Mouse (Mus musculus) hindbrain, postnatal 0 days (tissue): ENCODE results near the gene Asb11. TPM values are rescaled to one million over a fixed set of nuclear protein-coding genes. Genes with fewer than 3 reads are reported as not detected.
A peak's percentile ranks its signal among the peaks of the same experiment; 100 is the strongest.

Source experiments
- ATAC-seq: fragments of 200-750 bp; cut with Nextera tagmentation; 2 replicates; pipeline ENCODE4 v1.8.0; 2017; ENCODE audit warnings: mild to moderate bottlenecking, moderate TSS enrichment, moderate library complexity
- DNase-seq: peaks from one replicate; pipeline ENCODE4 v3.0.0-alpha.2; 2015; ENCODE audit warnings: low spot score
- H3K27ac ChIP-seq: fragments of 300-500 bp; sonication (generic); 2 replicates; pipeline ENCODE4 v1.5.1; 2014; ENCODE audit warnings: mild to moderate bottlenecking
- H3K27me3 ChIP-seq: fragments of 300-500 bp; sonication (generic); 2 replicates; pipeline ENCODE4 v1.6.1; 2014; ENCODE audit warnings: low read length, mixed read lengths; ENCODE audit not compliant: insufficient read depth
- H3K36me3 ChIP-seq: fragments of 300-500 bp; sonication (generic); 2 replicates; pipeline ENCODE4 v1.6.1; 2014; ENCODE audit warnings: low read length, mixed read lengths; ENCODE audit not compliant: insufficient read depth
- H3K4me1 ChIP-seq: fragments of 300-500 bp; sonication (generic); 2 replicates; pipeline ENCODE4 v1.6.1; 2014; ENCODE audit warnings: antibody characterized with exemption, low read length, mixed read lengths; ENCODE audit not compliant: insufficient read depth
- H3K4me2 ChIP-seq: fragments of 300-500 bp; sonication (generic); 2 replicates; pipeline ENCODE4 v1.6.1; 2014; ENCODE audit warnings: low read depth, mild to moderate bottlenecking, low read length, moderate library complexity, mixed read lengths
- H3K4me3 ChIP-seq: fragments of 300-500 bp; sonication (generic); 2 replicates; pipeline ENCODE4 v1.5.1; 2014; ENCODE audit warnings: low read length
- H3K9ac ChIP-seq: fragments of 300-500 bp; sonication (generic); replicated peaks from 2 replicates; pipeline ENCODE4 v1.6.1; 2014; ENCODE audit warnings: mild to moderate bottlenecking, low read length, moderate library complexity, mixed read lengths
- H3K9me3 ChIP-seq: fragments of 300-500 bp; sonication (generic); 2 replicates; pipeline ENCODE4 v1.6.1; 2016; ENCODE audit warnings: low read length, mixed read lengths
- CTCF ChIP-seq: IDR thresholded peaks from 2 replicates; pipeline ENCODE4 v1.5.1; 2016; ENCODE audit warnings: antibody characterized with exemption, control low read depth, low read depth
- WGBS: fragments of 180-500 bp; shearing (Covaris S2); extraction: QIAGEN DNeasy Blood & Tissue Kit; methylation state at CpG from one replicate; pipeline ENCODE4 v1.1.7; 2014; 5-methylcytosine and 5-hydroxymethylcytosine counted together
- polyA plus RNA-seq: library from polyadenylated mRNA; unstranded; fragments of >200 nt; fragmentation: Nextera tagmentation; extraction: Ambion mirVana; gene quantifications from 2 replicates; pipeline ENCODE4 v1.2.1, GENCODE M21; 2015
- total RNA-seq: library from RNA; depleted of rRNA; stranded (reverse); fragments of >200 nt; gene quantifications from 2 replicates; pipeline ENCODE4 v1.2.3, GENCODE M21; 2014; rRNA removed

Asb11 gene
- total and polyA plus RNA-seq, 2 experiments from 2014 or later: not detected

DNA sequence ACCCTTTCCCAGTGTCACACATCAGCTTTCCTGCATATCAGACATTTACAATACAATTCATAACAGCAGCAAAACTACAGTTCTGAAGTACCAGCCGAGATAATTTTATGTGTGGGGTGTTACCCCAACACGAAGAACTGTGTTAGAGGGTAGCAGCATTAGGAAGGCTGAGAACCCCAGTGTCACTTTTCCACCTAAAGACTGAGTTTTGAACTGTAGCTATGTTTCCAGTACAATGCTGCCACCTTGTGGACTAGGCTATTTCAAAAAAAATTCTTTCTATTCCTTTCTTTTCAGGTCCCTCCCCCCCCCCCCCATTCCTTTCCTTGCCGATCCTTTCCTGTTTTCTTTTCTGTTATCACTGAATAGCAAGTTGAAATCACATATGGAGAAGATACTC lies 12.4 kb downstream of the Asb11 start:
- Histone ChIP-seq H3K4me3 (no peak overlapping the region), H3K36me3 (no peaks in the 10 kb centered on the region), H3K4me2 (no peak overlapping the region), H3K4me1 (no peaks in the 10 kb centered on the region), H3K27ac (no peak overlapping the region), H3K9me3 (no peaks in the 10 kb centered on the region), H3K27me3 (no peaks in the 10 kb centered on the region), H3K9ac (no peak overlapping the region)
- 45% methylated on average over 3 of the region's 3 CpGs for WGBS
- ATAC-seq (no peak), DNase-seq (peak; percentile 74)
- TF ChIP-seq CTCF: peak; percentile 58

DNA sequence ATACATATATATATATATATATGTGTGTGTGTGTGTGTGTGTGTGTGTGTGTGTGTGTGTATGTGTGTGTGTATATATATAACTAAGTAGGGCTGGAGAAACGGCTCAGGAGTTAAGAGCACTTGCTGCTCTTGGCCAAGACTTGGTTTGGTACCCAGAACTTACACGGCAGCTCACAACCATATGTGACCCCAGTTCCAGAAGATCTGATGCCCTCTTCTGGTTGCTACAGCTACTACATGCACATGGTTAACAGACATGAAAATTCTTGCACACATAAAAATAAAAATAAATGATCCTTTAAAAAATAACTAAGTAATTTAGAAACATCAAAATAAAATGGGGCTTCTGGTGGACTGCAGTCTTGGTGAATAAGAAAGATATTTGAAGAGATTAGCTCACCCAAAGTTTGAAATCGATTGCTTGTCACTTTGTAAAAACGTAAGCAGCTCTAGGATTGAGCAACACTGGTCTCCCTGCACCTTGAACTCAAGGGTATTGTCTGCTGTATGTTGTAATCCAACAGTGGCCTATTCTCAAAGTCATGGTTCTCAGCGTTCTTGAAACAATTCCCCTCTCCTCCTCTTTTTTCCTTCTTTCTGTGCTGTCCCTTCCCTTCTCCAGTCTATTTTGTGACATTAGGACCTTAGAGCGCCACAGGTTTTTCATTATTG lies 22.5 kb downstream of the Asb11 start:
- 0 out of 2 replicates have a peak, but pooled peaks have one; percentile 12 for TF ChIP-seq CTCF
- no peak overlapping the region for H3K9ac ChIP-seq
- no peak overlapping the region for H3K4me2 ChIP-seq
- H3K4me3 ChIP-seq: no peak overlapping the region
- DNase-seq (no peak), ATAC-seq (no peak)
- no peak overlapping the region for H3K27ac ChIP-seq
- H3K36me3 ChIP-seq: no peaks in the 10 kb centered on the region
- no peaks in the 10 kb centered on the region for H3K27me3 ChIP-seq
- WGBS: 78% methylated on average over 6 of the region's 6 CpGs
- H3K9me3 ChIP-seq: no peaks in the 10 kb centered on the region
- no peaks in the 10 kb centered on the region for H3K4me1 ChIP-seq

DNA sequence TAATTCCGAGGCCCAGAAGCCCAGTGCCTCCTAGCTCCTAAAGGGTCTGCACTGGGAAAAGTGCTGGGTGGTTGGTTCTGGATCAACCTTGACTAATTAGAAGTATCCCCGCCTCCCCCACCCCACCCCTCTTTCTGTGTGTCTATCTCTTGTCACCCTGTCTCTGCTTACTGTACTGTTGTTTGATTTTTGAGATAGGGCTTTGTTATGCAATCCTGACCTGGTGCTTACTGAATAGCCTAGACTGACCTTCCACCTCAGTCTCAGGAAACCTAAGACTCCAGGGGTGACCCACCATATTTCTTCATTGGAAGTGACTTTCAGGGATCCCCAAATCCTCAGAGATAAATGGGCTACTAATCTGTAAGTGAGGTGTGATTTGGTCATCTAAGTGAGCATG lies 65.5 kb downstream of the Asb11 start:
- Histone ChIP-seq H3K36me3 (no peaks in the 10 kb centered on the region), H3K9ac (no peak overlapping the region), H3K4me3 (no peak overlapping the region), H3K27ac (no peak overlapping the region), H3K27me3 (no peaks in the 10 kb centered on the region; the same call in 1 of the 2 replicates), H3K4me2 (no peak overlapping the region), H3K4me1 (no peaks in the 10 kb centered on the region), H3K9me3 (no peaks in the 10 kb centered on the region)
- DNase-seq (no peak), ATAC-seq (no peak)
- no peak for TF ChIP-seq CTCF
- 85% methylated on average over 2 of the region's 2 CpGs for WGBS

DNA sequence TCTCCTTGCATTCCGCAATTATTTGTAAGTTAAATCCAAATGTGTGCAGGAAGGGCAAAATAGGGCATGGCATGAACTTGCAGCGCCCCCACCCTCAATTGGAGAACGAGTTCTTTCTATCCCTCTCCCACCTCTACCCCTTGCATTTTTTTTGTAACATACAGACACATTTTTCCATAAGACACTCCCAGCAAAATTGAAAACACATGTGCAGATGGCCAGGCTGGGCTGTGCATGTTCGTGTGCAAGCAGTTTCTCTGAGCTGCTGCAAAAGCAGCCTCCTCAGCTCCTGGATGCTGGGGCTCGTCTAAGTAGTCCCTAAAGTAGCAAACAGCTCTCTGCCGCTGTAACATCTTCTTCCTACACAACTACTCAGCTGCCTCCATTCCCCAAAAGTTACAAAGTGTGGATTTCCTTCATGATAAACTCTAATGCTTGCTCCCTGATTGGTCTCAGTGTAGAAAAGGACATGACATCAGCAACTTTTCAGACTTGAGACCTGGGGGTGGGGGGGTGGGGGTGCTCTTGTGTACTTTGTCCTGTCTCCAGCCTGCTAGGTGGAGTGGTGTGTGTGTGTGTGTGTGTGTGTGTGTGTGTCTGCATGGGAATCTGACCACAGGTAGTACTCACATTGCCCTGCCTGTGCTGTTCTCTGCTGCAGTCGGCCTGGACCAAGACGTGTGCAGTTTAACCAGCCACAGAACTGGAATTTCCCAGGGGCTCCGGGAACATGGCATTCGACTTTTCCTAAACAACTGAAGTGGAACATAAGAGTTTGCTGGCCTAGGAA lies 69.1 kb downstream of the Asb11 start, which contains the start of gene Asb9:
Gene Asb9, plus strand, starts transcription at position 619 of the 790 bp plus-strand sequence.
- H3K9me3 ChIP-seq: no peaks in the 10 kb centered on the region
- H3K36me3 ChIP-seq: no peaks in the 10 kb centered on the region
- DNase-seq (no peak), ATAC-seq (no peak)
- no peak for TF ChIP-seq CTCF
- WGBS: 77% methylated on average over 10 of the region's 10 CpGs
- H3K27ac ChIP-seq: no peak within 1 kb of the TSS
- H3K27me3 ChIP-seq: no peaks in the 10 kb centered on the region; the same call in 1 of the 2 replicates
- no peak within 1 kb of the TSS for H3K4me3 ChIP-seq
- H3K4me1 ChIP-seq: no peaks in the 10 kb centered on the region
- no peak within 1 kb of the TSS for H3K4me2 ChIP-seq
- H3K9ac ChIP-seq: no peak within 1 kb of the TSS

DNA sequence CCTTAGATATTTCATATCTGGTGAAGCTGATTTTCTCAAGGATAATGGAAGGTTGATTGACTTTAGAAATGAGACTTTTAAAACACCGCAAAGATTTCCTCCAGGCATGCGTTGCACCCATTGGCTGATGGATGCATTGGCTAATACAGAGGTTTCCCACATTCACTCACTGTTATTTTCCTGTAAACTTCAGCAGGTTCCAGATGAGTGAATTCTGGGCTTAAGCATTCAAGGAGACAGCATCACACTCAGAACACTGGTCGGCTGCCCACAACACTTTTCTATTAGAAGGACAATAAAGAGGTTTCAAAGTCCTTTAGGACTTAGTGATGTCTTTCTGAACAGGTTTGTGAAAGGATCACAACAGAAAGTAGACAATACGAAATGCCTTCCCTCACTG lies 70.3 kb downstream of the Asb11 start:
- H3K9me3 ChIP-seq: no peaks in the 10 kb centered on the region
- no peaks in the 10 kb centered on the region; the same call in 1 of the 2 replicates for H3K27me3 ChIP-seq
- H3K4me3 ChIP-seq: no peak overlapping the region
- no peaks in the 10 kb centered on the region for H3K4me1 ChIP-seq
- no peaks in the 10 kb centered on the region for H3K36me3 ChIP-seq
- no peak overlapping the region for H3K9ac ChIP-seq
- no peak for ATAC-seq
- DNase-seq: no peak
- H3K27ac ChIP-seq: no peak overlapping the region
- no peak overlapping the region for H3K4me2 ChIP-seq
- TF ChIP-seq CTCF: no peak
- 78% methylated on average over 4 of the region's 4 CpGs for WGBS

DNA sequence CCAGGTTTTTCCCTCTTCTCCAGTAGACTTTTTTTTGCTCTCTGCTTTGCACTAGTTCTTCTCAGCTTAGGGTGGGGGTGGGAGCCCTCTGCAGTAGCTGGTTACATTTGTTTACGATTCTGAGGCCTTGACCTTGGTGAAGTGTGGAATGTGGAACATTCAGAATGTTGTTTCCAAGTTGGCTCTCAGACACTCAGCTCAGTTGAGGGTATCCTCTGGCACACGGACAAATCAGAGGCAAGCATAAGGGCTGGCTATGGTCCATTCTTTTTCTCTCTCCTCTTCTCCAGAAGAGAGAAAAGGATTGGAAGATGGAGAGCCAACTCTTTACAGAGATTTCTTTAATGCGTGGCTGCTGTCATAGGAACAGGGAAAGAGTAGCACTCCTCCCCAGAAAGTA lies 71.9 kb downstream of the Asb11 start:
- Histone ChIP-seq H3K4me2 (no peak overlapping the region), H3K9ac (no peak overlapping the region), H3K4me3 (no peak overlapping the region), H3K4me1 (no peaks in the 10 kb centered on the region), H3K27ac (no peak overlapping the region), H3K9me3 (no peaks in the 10 kb centered on the region), H3K27me3 (no peaks in the 10 kb centered on the region; the same call in 1 of the 2 replicates), H3K36me3 (no peaks in the 10 kb centered on the region)
- no peak for TF ChIP-seq CTCF
- DNase-seq: peak; percentile 23
- 48% methylated on average over 3 of the region's 3 CpGs for WGBS
- ATAC-seq: no peak

Other genes with a start within 250 kb of the Asb11 start
- gene Bmx, start 178.8 kb upstream of the Asb11 start, total RNA-seq: 0.89 and 1.0 TPM in 2 replicates
- 0.39 and 0.49 TPM in 2 replicates for gene Bmx, start 178.8 kb upstream of the Asb11 start, polyA plus RNA-seq
- 0.65 and 0.94 TPM in 2 replicates for gene Pir, start 167.6 kb upstream of the Asb11 start, total RNA-seq
- gene Pir, start 167.6 kb upstream of the Asb11 start, polyA plus RNA-seq: 7.8 and 8.4 TPM in 2 replicates
- gene Vegfd, start 63.6 kb upstream of the Asb11 start, total RNA-seq: not detected in 2 replicates
- gene Vegfd, start 63.6 kb upstream of the Asb11 start, polyA plus RNA-seq: 0.29 and 0.33 TPM in 2 replicates
- 2.4 and 3.4 TPM in 2 replicates for gene Piga, start 17.2 kb upstream of the Asb11 start, total RNA-seq
- 3.0 and 3.1 TPM in 2 replicates for gene Piga, start 17.2 kb upstream of the Asb11 start, polyA plus RNA-seq
- not detected in 2 replicates for gene Asb9, start 69.3 kb downstream of the Asb11 start, total RNA-seq
- gene Asb9, start 69.3 kb downstream of the Asb11 start, polyA plus RNA-seq: not detected in 2 replicates